Mouse (Mus musculus) ES-E14 (cell line): Measurements from ENCODE around the gene Fam213b.

ENCODE experiments used
- CHD2 ChIP-seq: IDR thresholded peaks from 2 replicates; pipeline ENCODE4 v1.6.1; 2014; ENCODE audit warnings: mild to moderate bottlenecking, low read depth, low read length, inconsistent platforms
- HCFC1 ChIP-seq: IDR thresholded peaks from 2 replicates; pipeline ENCODE4 v1.6.1; 2012; ENCODE audit warnings: low read length, inconsistent platforms, borderline replicate concordance; ENCODE audit not compliant: insufficient read depth
- MAFK ChIP-seq: IDR thresholded peaks from 2 replicates; pipeline ENCODE4 v1.6.1; 2014; ENCODE audit warnings: mild to moderate bottlenecking, low read depth, low read length, inconsistent platforms; ENCODE audit not compliant: insufficient read depth
- ZC3H11A ChIP-seq: IDR thresholded peaks from 2 replicates; pipeline ENCODE4 v1.6.1; 2012; ENCODE audit warnings: low read depth, mild to moderate bottlenecking, inconsistent platforms, low read length, borderline replicate concordance
- ZNF384 ChIP-seq: IDR thresholded peaks from 2 replicates; pipeline ENCODE4 v1.6.1; 2012; ENCODE audit warnings: low read depth, low read length, inconsistent platforms

DNA sequence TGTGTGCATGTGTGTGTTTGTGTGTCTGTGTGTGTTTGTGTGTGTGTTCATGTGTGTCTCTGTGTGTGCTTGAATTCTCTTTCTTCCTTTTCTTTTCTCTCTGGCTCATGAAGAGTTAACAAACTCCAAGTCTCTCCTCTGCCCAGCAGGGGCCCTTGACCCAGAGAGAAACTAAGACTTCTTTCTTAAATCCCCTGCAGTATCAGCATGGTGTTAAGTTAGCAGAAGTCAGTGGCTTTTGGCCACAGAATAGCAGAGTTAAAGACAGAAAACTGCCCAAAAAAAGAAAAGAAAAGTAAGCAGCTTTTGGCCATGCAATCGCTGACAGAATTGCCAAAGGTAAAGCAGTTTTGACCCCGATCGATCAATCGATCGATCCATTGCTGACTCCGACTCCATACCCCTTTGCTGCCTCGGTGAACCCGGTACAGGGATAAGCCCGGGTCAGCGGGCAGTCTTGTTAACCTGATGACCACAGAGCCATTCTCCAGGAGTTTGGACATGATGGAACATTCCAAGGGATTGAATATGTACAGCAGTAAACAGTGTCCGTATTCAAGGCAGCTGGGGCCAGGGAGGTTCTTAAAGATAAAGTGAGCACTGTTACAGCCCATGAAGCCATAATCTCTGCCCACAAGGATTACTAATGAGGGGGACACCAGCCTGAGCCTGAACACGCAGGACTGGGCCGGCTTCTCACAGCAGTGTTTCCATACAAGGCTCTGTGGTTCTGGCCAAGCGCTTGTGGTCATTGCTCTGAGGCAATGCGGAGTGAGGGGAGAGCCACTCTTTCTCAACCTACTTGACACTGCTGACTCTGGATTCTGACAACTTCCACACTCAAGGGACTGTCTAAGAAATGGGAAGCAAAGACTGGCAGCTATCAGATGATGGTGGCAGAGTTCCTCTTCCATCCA is 11.9 kb upstream of the Fam213b start:
- TF ChIP-seq MAFK (no peak), ZNF384 (no peak), ZC3H11A (no peak), CHD2 (no peak), HCFC1 (no peak)
